Mouse (Mus musculus) lung, postnatal 0 days (tissue): ENCODE data around the gene Lkaaear1. TPM values are rescaled to one million over a fixed set of nuclear protein-coding genes. Genes with fewer than 3 reads are reported as not detected.
A peak's percentile ranks its signal among the peaks of the same experiment; 100 is the strongest.

Experiments
- ATAC-seq: fragments of 200-750 bp; cut with Nextera tagmentation; 2 replicates; pipeline ENCODE4 v1.8.0; 2017; ENCODE audit warnings: moderate library complexity
- DNase-seq: peaks from one replicate; pipeline ENCODE4 v3.0.0-alpha.2; 2016; ENCODE audit warnings: low spot score
- H3K27ac ChIP-seq: fragments of 300-500 bp; sonication (generic); 2 replicates; pipeline ENCODE4 v1.5.1; 2014; ENCODE audit warnings: antibody characterized with exemption, mild to moderate bottlenecking, low read length, mixed read lengths
- H3K27me3 ChIP-seq: fragments of 300-500 bp; sonication (generic); replicated peaks from 2 replicates; pipeline ENCODE4 v1.6.1; 2014; ENCODE audit warnings: low read length, mixed read lengths; ENCODE audit not compliant: insufficient read depth
- H3K36me3 ChIP-seq: fragments of 300-500 bp; sonication (generic); 2 replicates; pipeline ENCODE4 v1.6.1; 2014; ENCODE audit warnings: low read length, mixed read lengths; ENCODE audit not compliant: insufficient read depth
- H3K4me1 ChIP-seq: fragments of 300-500 bp; sonication (generic); 2 replicates; pipeline ENCODE4 v1.6.1; 2014; ENCODE audit warnings: antibody characterized with exemption, low read depth, low read length, mixed read lengths; ENCODE audit not compliant: insufficient read depth
- H3K4me2 ChIP-seq: fragments of 300-500 bp; sonication (generic); replicated peaks from 2 replicates; pipeline ENCODE4 v1.6.1; 2014; ENCODE audit warnings: low read depth, mild to moderate bottlenecking, low read length, moderate library complexity, mixed read lengths
- H3K4me3 ChIP-seq: fragments of 300-500 bp; sonication (generic); 2 replicates; pipeline ENCODE4 v1.5.1; 2014; ENCODE audit warnings: low read depth, low read length
- H3K9ac ChIP-seq: fragments of 300-500 bp; sonication (generic); replicated peaks from 2 replicates; pipeline ENCODE4 v1.6.1; 2014; ENCODE audit warnings: low read depth, mild to moderate bottlenecking
- H3K9me3 ChIP-seq: fragments of 300-500 bp; sonication (generic); 2 replicates; pipeline ENCODE4 v1.6.1; 2016; ENCODE audit warnings: low read length, mixed read lengths
- CTCF ChIP-seq: IDR thresholded peaks from 2 replicates; pipeline ENCODE4 v1.5.1; 2016; ENCODE audit warnings: antibody characterized with exemption, mild to moderate bottlenecking
- EP300 ChIP-seq: IDR thresholded peaks from 2 replicates; pipeline ENCODE4 v1.6.1; 2016; ENCODE audit warnings: antibody characterized with exemption, mild to moderate bottlenecking, control low read depth
- WGBS: fragments of 180-500 bp; shearing (Covaris S2); extraction: QIAGEN DNeasy Blood & Tissue Kit; methylation state at CpG from one replicate; pipeline ENCODE4 v1.1.7; 2014; 5-methylcytosine and 5-hydroxymethylcytosine counted together
- polyA plus RNA-seq: library from polyadenylated mRNA; unstranded; fragments of >200 nt; fragmentation: Nextera tagmentation; extraction: Ambion mirVana; gene quantifications from 2 replicates; pipeline ENCODE4 v1.2.1, GENCODE M21; 2015

Gene Lkaaear1
- polyA plus RNA-seq, 1 experiment from 2014 or later: not detected

DNA sequence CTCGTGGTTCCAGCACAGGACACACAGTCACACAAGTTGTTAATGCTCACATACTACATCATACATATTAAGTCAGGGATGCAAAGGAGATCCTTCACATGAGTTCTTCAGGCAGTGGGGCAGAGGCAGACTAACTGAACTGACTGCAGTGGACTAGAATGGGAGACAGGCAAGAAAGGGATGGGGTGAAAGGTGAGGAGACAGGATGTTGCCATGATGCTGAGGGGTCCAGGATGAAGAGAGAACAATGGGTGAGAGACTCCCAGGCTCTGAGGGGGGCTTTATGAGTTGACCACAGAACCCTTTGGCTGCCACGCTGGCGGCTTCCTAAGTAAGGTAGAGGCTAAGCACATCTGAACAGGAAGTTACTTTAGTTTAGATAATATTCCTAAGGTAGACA is 3.7 kb downstream of the Lkaaear1 start:
- Histone ChIP-seq H3K36me3 (no peaks in the 10 kb centered on the region), H3K27me3 (no peaks in the 10 kb centered on the region), H3K4me2 (no peak overlapping the region), H3K9ac (no peak overlapping the region), H3K27ac (no peak overlapping the region), H3K9me3 (no peaks in the 10 kb centered on the region), H3K4me1 (peaks cover 6% of the 10 kb centered on the region; the same call in 1 of the 2 replicates), H3K4me3 (no peak overlapping the region)
- DNase-seq (no peak), ATAC-seq (no peak)
- TF ChIP-seq CTCF: no peak
- no peak for TF ChIP-seq EP300
- 84% methylated on average over 3 of the region's 3 CpGs for WGBS

DNA sequence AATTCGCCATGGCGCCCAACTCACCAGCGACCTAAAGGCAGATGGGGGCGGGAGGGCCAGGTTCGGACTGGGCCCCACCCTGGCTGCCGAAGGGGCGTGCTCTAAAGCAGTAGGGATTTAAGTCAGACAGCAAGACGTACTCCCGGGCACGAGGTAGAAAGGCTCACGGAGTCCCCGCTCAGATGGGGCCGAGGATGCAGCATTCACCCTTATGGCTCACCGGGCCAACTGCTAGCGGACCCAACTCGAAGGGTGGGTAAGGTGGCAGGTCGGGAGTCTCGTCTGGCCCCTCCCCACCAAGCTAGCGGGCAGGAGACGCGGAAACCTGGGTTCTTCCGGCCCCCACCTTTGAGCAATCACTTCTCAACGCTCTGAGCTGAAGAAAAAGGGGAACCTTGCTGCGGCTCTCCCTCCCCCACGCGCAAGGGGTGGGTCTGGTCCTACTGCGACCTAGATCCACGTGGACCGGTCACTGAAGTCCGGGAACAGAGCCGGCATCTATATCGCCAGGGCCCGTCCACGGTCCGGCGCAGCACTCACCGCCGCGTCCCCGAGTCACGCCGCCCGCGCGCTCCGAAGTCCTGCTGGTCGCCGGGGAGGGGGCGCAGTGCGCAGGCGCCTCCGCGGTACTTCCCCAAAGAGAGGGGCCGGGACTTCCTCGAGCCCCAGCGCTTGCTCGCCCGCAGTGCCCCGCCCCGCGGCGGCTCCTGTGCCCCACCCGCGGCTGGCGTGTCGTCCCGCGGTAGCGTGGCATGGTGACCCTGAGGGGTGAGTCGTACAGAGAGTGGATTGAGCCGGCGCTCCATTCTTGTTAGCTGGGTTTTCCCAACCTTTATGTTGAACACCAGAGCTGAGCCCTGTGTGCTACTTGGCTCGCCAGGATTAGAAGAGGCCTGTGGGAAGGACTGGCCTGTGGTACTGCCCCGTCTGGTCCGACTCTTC is 4.6 kb downstream of the Lkaaear1 start, which contains the start of gene Rgs19:
Rgs19 (minus strand) TSS at position 639 of the 942 bp plus-strand sequence.
- peak; percentile 93 for ATAC-seq
- H3K4me3 ChIP-seq: peak within 1 kb of the TSS; percentile 62
- H3K4me1 ChIP-seq: peaks cover 6% of the 10 kb centered on the region; the same call in 1 of the 2 replicates
- H3K27ac ChIP-seq: peak within 1 kb of the TSS; percentile 43; the same call in 1 of the 2 replicates
- no peaks in the 10 kb centered on the region for H3K9me3 ChIP-seq
- H3K9ac ChIP-seq: peak within 1 kb of the TSS; percentile 51
- no peaks in the 10 kb centered on the region for H3K27me3 ChIP-seq
- H3K36me3 ChIP-seq: 0 out of 2 replicates have a peak, but pooled peaks cover 5% of the 10 kb centered on the region
- under 1% methylated on average over 71 of the region's 75 CpGs for WGBS
- TF ChIP-seq CTCF (peak; percentile 28), EP300 (no peak)
- DNase-seq: peak; percentile 90
- H3K4me2 ChIP-seq: peak within 1 kb of the TSS; percentile 86

DNA sequence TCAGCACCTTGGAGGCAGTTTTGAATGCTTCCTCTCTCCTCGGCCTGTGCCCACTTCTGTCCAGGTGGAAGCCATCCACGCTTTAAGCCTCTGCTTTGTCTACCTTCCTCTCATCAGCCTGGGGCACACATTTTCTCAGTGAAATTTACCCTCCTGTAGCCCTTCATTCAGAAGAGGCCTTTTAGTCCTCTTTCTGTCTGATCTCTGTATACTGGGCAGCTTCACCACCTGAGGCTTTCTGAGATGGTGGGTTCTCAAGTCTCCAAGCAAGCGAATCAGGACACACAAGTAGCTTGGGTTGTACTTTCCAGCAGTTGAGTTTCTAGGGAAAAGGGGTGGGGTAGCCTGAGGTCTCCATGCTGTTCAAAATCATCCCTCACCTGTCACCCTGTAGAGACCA is 5.9 kb downstream of the Lkaaear1 start:
- 81% methylated on average over 3 of the region's 3 CpGs for WGBS
- ATAC-seq (no peak), DNase-seq (no peak)
- Histone ChIP-seq H3K27me3 (no peaks in the 10 kb centered on the region), H3K4me3 (no peak overlapping the region), H3K27ac (no peak overlapping the region), H3K36me3 (peaks cover 14% of the 10 kb centered on the region; the same call in 1 of the 2 replicates), H3K4me2 (peak overlapping the region; percentile 86; the same call in 1 of the 2 replicates), H3K4me1 (peaks cover 6% of the 10 kb centered on the region; the same call in 1 of the 2 replicates), H3K9me3 (no peaks in the 10 kb centered on the region), H3K9ac (no peak overlapping the region)
- TF ChIP-seq CTCF (no peak), EP300 (no peak)

DNA sequence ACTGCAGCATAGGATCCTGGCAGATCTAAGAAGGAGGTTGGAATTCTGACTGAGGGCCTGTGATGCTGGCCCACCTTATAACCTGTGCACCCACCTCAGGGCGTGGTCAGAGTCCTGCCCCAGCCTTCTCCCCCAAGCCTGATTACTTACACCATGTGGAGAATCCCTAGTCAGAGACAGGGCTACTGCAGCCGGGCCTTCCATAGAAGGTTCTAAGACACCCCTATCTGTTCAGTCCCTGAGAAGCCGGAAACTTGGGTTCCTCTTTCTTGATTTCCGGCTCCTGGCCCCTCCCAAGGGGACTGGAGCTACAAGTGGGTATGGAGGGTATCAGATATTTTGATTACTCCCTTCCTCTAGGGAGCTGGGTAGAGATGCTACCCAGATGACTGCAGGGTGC is 6.7 kb downstream of the Lkaaear1 start:
- Histone ChIP-seq H3K9me3 (no peaks in the 10 kb centered on the region), H3K36me3 (peaks cover 14% of the 10 kb centered on the region; the same call in 1 of the 2 replicates), H3K27me3 (no peaks in the 10 kb centered on the region), H3K9ac (no peak overlapping the region), H3K4me3 (no peak overlapping the region), H3K4me1 (peaks cover 6% of the 10 kb centered on the region; the same call in 1 of the 2 replicates), H3K4me2 (no peak overlapping the region), H3K27ac (no peak overlapping the region)
- TF ChIP-seq CTCF: no peak
- no peak for TF ChIP-seq EP300
- no peak for DNase-seq
- WGBS: 80% methylated on average over 4 of the region's 4 CpGs
- no peak for ATAC-seq

DNA sequence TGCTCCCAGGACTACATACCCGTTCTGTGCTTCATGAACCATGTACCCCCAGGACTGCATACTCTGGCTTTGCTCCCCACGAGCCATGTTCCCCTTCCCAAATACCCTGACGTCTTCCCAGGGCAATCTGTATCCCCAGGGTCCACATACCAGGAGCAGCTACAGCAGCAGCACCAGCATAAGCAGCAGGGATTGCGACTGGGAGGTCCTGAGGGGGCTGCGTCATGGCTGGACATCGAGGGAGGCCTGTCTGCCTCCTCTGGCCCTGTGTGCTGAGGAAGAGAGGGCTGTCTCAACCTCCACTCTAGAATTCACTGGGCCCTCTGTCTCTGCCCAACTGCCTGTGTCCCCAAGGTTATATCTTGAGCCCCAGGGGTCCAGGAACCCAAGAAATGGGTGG is 7.2 kb downstream of the Lkaaear1 start:
- TF ChIP-seq EP300 (no peak), CTCF (no peak)
- Histone ChIP-seq H3K36me3 (peaks cover 14% of the 10 kb centered on the region; the same call in 1 of the 2 replicates), H3K27me3 (no peaks in the 10 kb centered on the region), H3K4me3 (no peak overlapping the region), H3K9me3 (no peaks in the 10 kb centered on the region), H3K4me1 (peaks cover 6% of the 10 kb centered on the region; the same call in 1 of the 2 replicates), H3K9ac (no peak overlapping the region), H3K4me2 (no peak overlapping the region), H3K27ac (no peak overlapping the region)
- 84% methylated on average over 6 of the region's 6 CpGs for WGBS
- DNase-seq: no peak
- no peak for ATAC-seq

DNA sequence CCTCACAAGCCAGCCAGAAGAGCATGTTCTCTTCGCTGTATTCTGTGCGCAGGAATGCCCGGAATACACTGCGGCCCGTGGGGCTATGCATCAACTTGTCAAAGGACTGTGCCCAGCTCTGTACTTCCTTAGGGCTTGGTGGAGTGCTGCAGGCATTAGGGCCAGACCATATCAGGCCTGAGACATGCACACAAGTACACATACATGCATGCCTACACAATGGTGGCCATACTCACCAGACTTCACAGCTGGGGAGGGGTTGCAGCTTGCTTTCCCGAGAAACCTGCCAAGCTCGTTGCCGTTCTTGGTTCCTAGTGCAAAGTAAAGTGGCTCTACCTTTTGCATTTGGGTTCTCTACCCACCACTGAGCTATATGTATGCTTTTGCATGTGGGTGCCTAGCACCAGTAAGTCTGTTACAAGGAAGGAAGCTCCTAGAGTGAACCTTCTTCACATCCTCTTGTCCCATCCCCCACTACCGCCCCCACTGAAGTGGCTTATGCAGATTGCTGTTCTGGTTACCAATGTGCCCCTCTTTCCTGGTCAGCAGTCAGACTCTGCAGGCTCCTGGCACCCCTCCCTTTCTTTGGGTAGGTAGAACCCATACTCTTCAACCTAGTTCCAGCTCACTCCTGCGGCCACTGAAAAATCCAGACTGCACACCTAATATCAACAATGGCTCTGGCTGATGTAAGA is 8.6 kb downstream of the Lkaaear1 start:
- ATAC-seq (no peak), DNase-seq (no peak)
- H3K4me1 ChIP-seq: peaks cover 6% of the 10 kb centered on the region; the same call in 1 of the 2 replicates
- H3K9ac ChIP-seq: no peak overlapping the region
- H3K9me3 ChIP-seq: no peaks in the 10 kb centered on the region
- peaks cover 14% of the 10 kb centered on the region; the same call in 1 of the 2 replicates for H3K36me3 ChIP-seq
- no peak overlapping the region for H3K27ac ChIP-seq
- WGBS: 87% methylated on average over 10 of the region's 10 CpGs
- H3K4me2 ChIP-seq: no peak overlapping the region
- H3K4me3 ChIP-seq: no peak overlapping the region
- no peak for TF ChIP-seq CTCF
- no peak for TF ChIP-seq EP300
- no peaks in the 10 kb centered on the region for H3K27me3 ChIP-seq
